Mouse (Mus musculus) intestine, embryonic 15.5 days (tissue): Measurements from ENCODE around the gene Zcchc7. TPM values are rescaled to one million over a fixed set of nuclear protein-coding genes. Genes with fewer than 3 reads are reported as not detected.

Source experiments
- ATAC-seq: fragments of 200-750 bp; cut with Nextera tagmentation; 2 replicates; pipeline ENCODE4 v1.8.0; 2017; ENCODE audit warnings: moderate TSS enrichment, moderate library complexity
- H3K27ac ChIP-seq: fragments of 300-500 bp; sonication (generic); 2 replicates; pipeline ENCODE4 v1.5.1; 2015; ENCODE audit warnings: mild to moderate bottlenecking, inconsistent platforms
- H3K27me3 ChIP-seq: fragments of 300-500 bp; sonication (generic); replicated peaks from 2 replicates; pipeline ENCODE4 v1.6.1; 2015; ENCODE audit warnings: inconsistent platforms
- H3K36me3 ChIP-seq: fragments of 300-500 bp; sonication (generic); 2 replicates; pipeline ENCODE4 v1.6.1; 2015; ENCODE audit warnings: inconsistent platforms
- H3K4me1 ChIP-seq: fragments of 300-500 bp; sonication (generic); replicated peaks from 2 replicates; pipeline ENCODE4 v1.6.1; 2015; ENCODE audit warnings: inconsistent platforms
- H3K4me2 ChIP-seq: fragments of 300-500 bp; sonication (generic); replicated peaks from 2 replicates; pipeline ENCODE4 v1.6.1; 2015; ENCODE audit warnings: mild to moderate bottlenecking, inconsistent platforms
- H3K4me3 ChIP-seq: fragments of 300-500 bp; sonication (generic); replicated peaks from 2 replicates; pipeline ENCODE4 v1.5.1; 2015; ENCODE audit warnings: inconsistent platforms
- H3K9ac ChIP-seq: fragments of 300-500 bp; sonication (generic); 2 replicates; pipeline ENCODE4 v1.6.1; 2015; ENCODE audit warnings: inconsistent platforms
- H3K9me3 ChIP-seq: fragments of 300-500 bp; sonication (generic); 2 replicates; pipeline ENCODE4 v1.6.1; 2016; ENCODE audit warnings: inconsistent platforms
- whole genome bisulfite sequencing: fragments of 180-500 bp; shearing (Covaris S2); methylation state at CpG from one replicate; pipeline ENCODE4 v1.1.7; 2015; 5-methylcytosine and 5-hydroxymethylcytosine counted together
- polyA plus RNA-seq: library from polyadenylated mRNA; unstranded; fragments of >200 nt; fragmentation: Nextera tagmentation; extraction: Ambion mirVana; gene quantifications from 2 replicates; pipeline ENCODE4 v1.2.1, GENCODE M21; 2015

Zcchc7 gene
- polyA plus RNA-seq, 1 experiment from 2014 or later: 47.6 TPM

GRCm38 (mm10) chr4:44777101-44777500 is 21.4 kb downstream of the Zcchc7 start:
- Histone ChIP-seq H3K27ac (no peak overlapping the region), H3K36me3 (no peaks in the 10 kb centered on the region), H3K27me3 (no peaks in the 10 kb centered on the region), H3K9ac (no peak overlapping the region), H3K9me3 (no peaks in the 10 kb centered on the region), H3K4me1 (no peaks in the 10 kb centered on the region), H3K4me3 (no peak overlapping the region), H3K4me2 (no peak overlapping the region)
- ATAC-seq: no peak
- WGBS: 89% methylated on average over 3 of the region's 3 CpGs

GRCm38 (mm10) chr4:44777711-44778110 is 22.0 kb downstream of the Zcchc7 start:
- no peak for ATAC-seq
- Histone ChIP-seq H3K27ac (no peak overlapping the region), H3K36me3 (no peaks in the 10 kb centered on the region), H3K4me1 (no peaks in the 10 kb centered on the region), H3K9me3 (no peaks in the 10 kb centered on the region), H3K9ac (no peak overlapping the region), H3K4me3 (no peak overlapping the region), H3K27me3 (no peaks in the 10 kb centered on the region), H3K4me2 (no peak overlapping the region)

DNA sequence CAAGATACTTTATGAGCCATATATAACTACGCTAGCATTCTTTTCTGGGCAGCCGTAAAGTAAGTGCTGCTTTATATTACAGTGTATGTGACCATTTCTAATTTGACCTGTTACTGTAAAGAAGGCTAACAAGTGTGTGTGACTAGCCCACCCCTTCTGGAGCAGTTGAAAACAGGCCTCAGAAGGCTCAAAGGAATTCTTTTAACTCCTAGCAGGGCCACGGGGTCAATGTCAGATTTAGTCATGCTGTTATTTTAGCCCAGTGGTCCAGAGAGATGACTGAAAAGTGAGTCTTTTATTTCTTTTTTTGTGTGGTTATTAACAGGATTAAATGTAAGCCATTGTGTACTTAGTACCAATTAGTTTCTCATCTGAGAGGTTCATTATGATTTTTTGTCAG is 22.6 kb downstream of the Zcchc7 start:
- Histone ChIP-seq H3K9ac (no peak overlapping the region), H3K27ac (no peak overlapping the region), H3K36me3 (no peaks in the 10 kb centered on the region), H3K4me1 (no peaks in the 10 kb centered on the region), H3K4me3 (no peak overlapping the region), H3K9me3 (no peaks in the 10 kb centered on the region), H3K4me2 (no peak overlapping the region), H3K27me3 (no peaks in the 10 kb centered on the region)
- 64% methylated on average over 3 of the region's 3 CpGs for WGBS
- ATAC-seq: no peak

DNA sequence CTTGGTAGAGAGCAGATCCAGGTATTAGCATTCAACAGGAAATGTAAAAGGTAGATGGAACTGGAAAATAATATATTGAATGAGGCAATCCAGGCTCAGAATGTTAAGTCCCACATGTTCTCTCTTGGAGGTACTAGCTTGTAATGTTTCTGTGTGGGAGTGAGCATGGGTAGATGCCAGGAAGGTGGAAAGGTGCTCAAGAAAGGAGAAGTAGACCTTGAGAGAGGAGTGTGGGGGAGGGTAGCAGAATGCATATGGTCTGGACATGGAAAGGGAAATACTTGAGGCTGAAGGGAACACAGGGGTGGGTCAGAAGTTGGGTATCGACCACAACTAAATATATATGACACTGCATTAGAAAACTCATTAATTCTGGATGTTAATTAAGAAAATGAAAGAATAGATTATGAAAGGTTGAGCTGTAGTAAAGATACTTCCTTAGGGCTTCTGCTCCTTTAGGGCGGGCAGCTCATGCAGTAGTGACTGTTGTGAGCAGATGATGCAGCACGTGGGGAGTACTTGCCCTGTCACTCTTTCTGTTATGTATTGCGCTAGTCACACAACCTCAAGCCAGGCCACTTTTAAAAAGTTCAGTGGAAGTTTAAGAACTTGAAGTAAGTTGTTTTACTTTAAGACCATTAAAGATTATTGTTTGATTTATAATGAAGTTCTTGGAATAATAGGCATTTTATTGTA is 24.9 kb downstream of the Zcchc7 start:
- 75% methylated on average over 4 of the region's 4 CpGs for WGBS
- H3K27me3 ChIP-seq: no peaks in the 10 kb centered on the region
- ATAC-seq: no peak

GRCm38 (mm10) chr4:44781494-44781893 is 25.8 kb downstream of the Zcchc7 start:
- ATAC-seq: no peak
- no peak overlapping the region for H3K27ac ChIP-seq
- no peaks in the 10 kb centered on the region for H3K27me3 ChIP-seq
- WGBS: 84% methylated on average over 1 of the region's 1 CpGs
- H3K36me3 ChIP-seq: no peaks in the 10 kb centered on the region
- H3K4me3 ChIP-seq: no peak overlapping the region
- H3K9me3 ChIP-seq: no peaks in the 10 kb centered on the region
- H3K4me1 ChIP-seq: no peaks in the 10 kb centered on the region
- H3K9ac ChIP-seq: no peak overlapping the region
- no peak overlapping the region for H3K4me2 ChIP-seq

More for the DNA sequence above, 24.9 kb downstream of the Zcchc7 start:
- Histone ChIP-seq H3K9me3 (no peaks in the 10 kb centered on the region), H3K4me2 (no peak overlapping the region), H3K4me3 (no peak overlapping the region), H3K4me1 (no peaks in the 10 kb centered on the region), H3K27ac (no peak overlapping the region), H3K9ac (no peak overlapping the region), H3K36me3 (no peaks in the 10 kb centered on the region)

GRCm38 (mm10) chr4:44783566-44784292 is 28.1 kb downstream of the Zcchc7 start:
- H3K36me3 ChIP-seq: no peaks in the 10 kb centered on the region
- 60% methylated on average over 6 of the region's 6 CpGs for WGBS
- H3K27ac ChIP-seq: no peak overlapping the region
- H3K4me1 ChIP-seq: no peaks in the 10 kb centered on the region
- H3K9ac ChIP-seq: no peak overlapping the region
- H3K27me3 ChIP-seq: no peaks in the 10 kb centered on the region
- H3K4me2 ChIP-seq: no peak overlapping the region
- no peak for ATAC-seq
- H3K4me3 ChIP-seq: no peak overlapping the region
- no peaks in the 10 kb centered on the region for H3K9me3 ChIP-seq

DNA sequence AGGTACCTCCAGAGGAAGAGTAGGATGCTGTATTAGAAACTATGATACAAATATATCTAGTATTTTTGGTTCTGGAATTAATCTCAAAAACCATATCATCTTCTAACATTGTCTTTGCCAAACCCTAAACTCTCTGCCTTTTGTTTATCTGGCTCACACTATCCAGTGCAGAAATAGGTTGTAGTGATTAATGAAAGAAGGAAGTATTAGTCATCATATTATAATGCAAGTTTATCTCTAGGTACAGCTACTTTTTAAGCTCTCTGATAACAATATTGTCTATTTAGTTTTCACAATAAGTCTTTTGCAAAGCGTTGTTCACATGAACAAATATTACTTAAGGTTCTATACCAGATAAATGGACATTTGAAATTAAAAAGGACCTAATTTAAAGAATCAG is 57.2 kb downstream of the Zcchc7 start:
- no peak overlapping the region for H3K9ac ChIP-seq
- no peak overlapping the region for H3K4me3 ChIP-seq
- H3K4me2 ChIP-seq: no peak overlapping the region
- no peaks in the 10 kb centered on the region for H3K36me3 ChIP-seq
- no peaks in the 10 kb centered on the region for H3K27me3 ChIP-seq
- 60% methylated on average over 1 of the region's 1 CpGs for WGBS
- ATAC-seq: no peak
- peaks cover 3% of the 10 kb centered on the region; the same call in 1 of the 2 replicates for H3K4me1 ChIP-seq
- H3K9me3 ChIP-seq: no peaks in the 10 kb centered on the region
- H3K27ac ChIP-seq: no peak overlapping the region

- Histone ChIP-seq H3K4me2 (no peak overlapping the region), H3K4me3 (no peak overlapping the region), H3K27me3 (no peaks in the 10 kb centered on the region), H3K9me3 (no peaks in the 10 kb centered on the region), H3K27ac (no peak overlapping the region), H3K36me3 (no peaks in the 10 kb centered on the region), H3K9ac (no peak overlapping the region), H3K4me1 (peaks cover 3% of the 10 kb centered on the region; the same call in 1 of the 2 replicates)
- ATAC-seq: no peak
- 30% methylated on average over 4 of the region's 4 CpGs for WGBS
These were observed 58.1 kb downstream of the Zcchc7 start for GRCm38 (mm10) chr4:44813770-44814169.

DNA sequence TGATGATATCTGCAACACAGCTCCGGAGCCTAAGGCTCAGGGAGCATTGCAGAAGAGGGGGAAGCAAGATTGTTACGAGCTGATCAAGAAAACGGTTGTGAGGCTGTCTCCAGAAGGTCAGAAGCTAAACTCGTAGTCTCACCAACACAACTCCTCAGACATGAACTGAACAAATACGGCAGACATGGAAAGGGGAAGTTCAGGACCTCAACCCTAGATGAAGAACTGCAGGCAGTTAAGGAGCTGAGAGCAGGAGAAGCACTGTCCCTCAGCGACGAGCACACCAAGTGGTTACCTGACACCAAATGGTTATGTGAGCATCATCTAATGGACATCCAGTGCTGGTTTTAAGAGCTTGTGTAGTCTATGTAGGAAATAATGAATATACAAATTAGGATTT is 60.9 kb downstream of the Zcchc7 start:
- Histone ChIP-seq H3K9me3 (no peaks in the 10 kb centered on the region), H3K9ac (no peak overlapping the region), H3K4me1 (peaks cover 3% of the 10 kb centered on the region; the same call in 1 of the 2 replicates), H3K27ac (no peak overlapping the region), H3K4me3 (no peak overlapping the region), H3K36me3 (no peaks in the 10 kb centered on the region), H3K4me2 (no peak overlapping the region), H3K27me3 (no peaks in the 10 kb centered on the region)
- ATAC-seq: no peak
- WGBS: 54% methylated on average over 7 of the region's 7 CpGs

DNA sequence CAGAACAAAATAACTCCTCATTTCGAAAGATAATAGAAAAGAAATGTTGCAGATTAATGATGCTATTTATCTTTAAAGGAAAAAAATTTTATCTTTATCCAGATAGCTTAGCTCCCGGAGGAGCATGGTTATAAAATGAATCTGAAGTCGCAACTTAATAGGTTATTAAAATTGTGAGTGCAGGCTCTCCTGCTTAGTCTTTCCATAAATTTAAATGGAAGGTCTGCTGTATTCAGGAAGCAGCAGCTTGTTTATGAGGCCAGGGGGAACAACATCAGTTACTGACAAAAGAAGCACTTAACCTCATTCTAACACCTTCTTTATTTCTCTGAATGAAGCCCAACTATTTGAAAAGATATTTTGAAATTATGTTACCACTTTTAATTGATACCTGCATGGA is 74.9 kb downstream of the Zcchc7 start:
- Histone ChIP-seq H3K9me3 (no peaks in the 10 kb centered on the region), H3K27ac (no peak overlapping the region), H3K4me1 (no peaks in the 10 kb centered on the region), H3K4me2 (no peak overlapping the region), H3K9ac (no peak overlapping the region), H3K36me3 (no peaks in the 10 kb centered on the region), H3K27me3 (no peaks in the 10 kb centered on the region), H3K4me3 (no peak overlapping the region)
- no peak for ATAC-seq
- 70% methylated on average over 3 of the region's 3 CpGs for WGBS

- Histone ChIP-seq H3K27me3 (no peaks in the 10 kb centered on the region), H3K9me3 (no peaks in the 10 kb centered on the region), H3K4me3 (no peak overlapping the region), H3K27ac (no peak overlapping the region), H3K9ac (no peak overlapping the region), H3K36me3 (no peaks in the 10 kb centered on the region), H3K4me2 (no peak overlapping the region), H3K4me1 (no peaks in the 10 kb centered on the region)
- WGBS: 66% methylated on average over 6 of the region's 6 CpGs
- ATAC-seq: no peak
These were observed 96.2 kb downstream of the Zcchc7 start for GRCm38 (mm10) chr4:44851835-44852251.

GRCm38 (mm10) chr4:44871591-44871990 is 115.9 kb downstream of the Zcchc7 start:
- Histone ChIP-seq H3K4me2 (no peak overlapping the region), H3K9ac (no peak overlapping the region), H3K4me3 (no peak overlapping the region), H3K9me3 (no peaks in the 10 kb centered on the region), H3K27ac (no peak overlapping the region), H3K36me3 (no peaks in the 10 kb centered on the region), H3K27me3 (no peaks in the 10 kb centered on the region), H3K4me1 (no peaks in the 10 kb centered on the region)
- no peak for ATAC-seq

DNA sequence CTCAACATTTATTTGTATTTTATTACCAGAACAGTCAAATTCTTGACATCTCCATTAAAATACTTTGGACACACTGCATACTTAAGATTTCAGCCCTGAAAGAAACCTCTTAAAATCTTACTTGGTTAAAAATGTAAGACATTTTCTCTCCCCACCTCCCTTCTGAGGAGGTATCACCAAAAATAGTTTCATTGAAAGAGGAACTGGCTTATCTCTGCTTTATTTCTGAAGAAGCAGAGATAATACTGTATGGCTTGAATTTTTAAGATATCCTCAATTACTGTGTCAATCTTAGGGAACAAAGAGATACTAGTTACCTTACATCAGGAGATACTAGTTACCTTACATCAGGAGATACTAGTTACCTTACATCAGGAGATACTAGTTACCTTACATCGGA is 116.4 kb downstream of the Zcchc7 start:
- 97% methylated on average over 1 of the region's 1 CpGs for WGBS
- no peak overlapping the region for H3K27ac ChIP-seq
- no peaks in the 10 kb centered on the region for H3K4me1 ChIP-seq
- no peaks in the 10 kb centered on the region for H3K9me3 ChIP-seq
- H3K9ac ChIP-seq: no peak overlapping the region
- H3K4me3 ChIP-seq: no peak overlapping the region
- no peak for ATAC-seq
- H3K27me3 ChIP-seq: no peaks in the 10 kb centered on the region
- H3K4me2 ChIP-seq: no peak overlapping the region
- H3K36me3 ChIP-seq: no peaks in the 10 kb centered on the region
